In genomic region chr15:79148533-79148932, GRCm38 (mm10) we compare ENCODE assay signal across 8 mouse cellular contexts. TPM values are rescaled to one million over a fixed set of nuclear protein-coding genes. Genes with fewer than 3 reads are reported as not detected.
A peak's percentile ranks its signal among the peaks of the same experiment; 100 is the strongest.
DNase-seq lines count a peak whose midpoint lies in the region; ATAC-seq lines count a peak whose summit lies in the region.

No protein-coding gene starts in this region.

- no peaks in the 10 kb centered on the region for H3K27me3 ChIP-seq in intestine, embryonic 16.5 days (replicated peaks; ENCODE audit: control insufficient read depth, insufficient read depth, low read length)
- no peaks in the 10 kb centered on the region for H3K27me3 ChIP-seq in midbrain, embryonic 13.5 days

- no peak overlapping the region for H3K4me3 ChIP-seq in intestine, embryonic 16.5 days (ENCODE audit: low read length)
- H3K4me3 ChIP-seq in midbrain, embryonic 13.5 days (replicated peaks), result no peak overlapping the region

- H3K9ac ChIP-seq in intestine, embryonic 16.5 days (ENCODE audit: low read depth, low read length), result no peak overlapping the region
- no peak overlapping the region for H3K9ac ChIP-seq in midbrain, embryonic 13.5 days (replicated peaks)

- DNase-seq in adrenal gland, adult 2 months, result peak; percentile 80
- DNase-seq in embryo, embryonic 10 days (ENCODE audit: low spot score), result peak; percentile 94
- peak; percentile 59 for DNase-seq in gastrocnemius, postnatal 25 days
- DNase-seq in left cerebral cortex, postnatal 36 days (ENCODE audit: low spot score in 2 of 2), result peak; percentile 64 to 69
- DNase-seq in spleen, adult 12 weeks (ENCODE audit: low spot score), result peak; percentile 66

- 49% methylated on average over 7 of the region's 7 CpGs for WGBS in intestine, embryonic 16.5 days
- WGBS in midbrain, embryonic 13.5 days, result 54% methylated on average over 7 of the region's 7 CpGs

- no peak overlapping the region for H3K27ac ChIP-seq in intestine, embryonic 16.5 days (ENCODE audit: low read length)
- no peak overlapping the region for H3K27ac ChIP-seq in midbrain, embryonic 13.5 days

- no peaks in the 10 kb centered on the region for H3K9me3 ChIP-seq in intestine, embryonic 16.5 days (ENCODE audit: control insufficient read depth, low read length)
- no peaks in the 10 kb centered on the region for H3K9me3 ChIP-seq in midbrain, embryonic 13.5 days

- peaks cover 5% of the 10 kb centered on the region for H3K4me1 ChIP-seq in intestine, embryonic 16.5 days (ENCODE audit: control insufficient read depth, insufficient read depth, low read length)
- peaks cover 22% of the 10 kb centered on the region for H3K4me1 ChIP-seq in midbrain, embryonic 13.5 days (replicated peaks)

- H3K36me3 ChIP-seq in intestine, embryonic 16.5 days (ENCODE audit: control insufficient read depth, insufficient read depth, low read length), result peaks cover 22% of the 10 kb centered on the region
- peaks cover 80% of the 10 kb centered on the region for H3K36me3 ChIP-seq in midbrain, embryonic 13.5 days

- H3K4me2 ChIP-seq in intestine, embryonic 16.5 days (ENCODE audit: low read depth, low read length), result no peak overlapping the region
- no peak overlapping the region for H3K4me2 ChIP-seq in midbrain, embryonic 13.5 days (replicated peaks)

- intact Hi-C loops in left cerebral cortex, postnatal 36 days (cut with DNase I), result no loop called here

- ATAC-seq in intestine, embryonic 16.5 days, result peak; percentile 45
- ATAC-seq in midbrain, embryonic 13.5 days, result peak; percentile 62
- no peak for ATAC-seq in activated CD4-positive, CD25-positive, alpha-beta regulatory T cell, adult 4 months

RNA-seq across cellular contexts. Expression of gene 1700088E04Rik, which starts 7.5 kb away (rescaled TPM):
- 1 to 10 TPM; 5.2 to 9.9 TPM for total RNA-seq in adrenal gland, adult 2 months (2021)
- 8.1 and 10.8 TPM in 2 replicates for polyA plus RNA-seq in adrenal gland, adult 2 months (2012; rRNA removed)
- 1 to 10 TPM in 1 of 2 experiments, under 1 TPM in 1; 0.56 to 1.6 TPM for total RNA-seq in gastrocnemius, postnatal 25 days (2021)
- 4.2 and 5.7 TPM in 2 replicates for polyA plus RNA-seq in intestine, embryonic 16.5 days (2015; fragmentation: Nextera tagmentation; extraction: Ambion mirVana)
- total RNA-seq in left cerebral cortex, postnatal 36 days (2021), result 10 to 100 TPM; 12.6 to 13.2 TPM
- polyA plus RNA-seq in midbrain, embryonic 13.5 days (2015; fragmentation: Nextera tagmentation; extraction: Ambion mirVana), result 14.0 and 16.6 TPM in 2 replicates
- polyA plus RNA-seq in activated CD4-positive, CD25-positive, alpha-beta regulatory T cell, adult 4 months (2017; shearing (Covaris generic)), result 1 to 10 TPM; 7.0 to 7.3 TPM

RNA-seq across cellular contexts. Expression of gene Polr2f, which starts 7.7 kb away (rescaled TPM):
- total RNA-seq in adrenal gland, adult 2 months (2021), result 100 to 1,000 TPM in 1 of 2 experiments, 10 to 100 TPM in 1; 92.8 to 151 TPM
- 48.1 and 48.3 TPM in 2 replicates for polyA plus RNA-seq in adrenal gland, adult 2 months (2012; rRNA removed)
- 10 to 100 TPM; 65.8 to 66.9 TPM for total RNA-seq in gastrocnemius, postnatal 25 days (2021)
- polyA plus RNA-seq in intestine, embryonic 16.5 days (2015; fragmentation: Nextera tagmentation; extraction: Ambion mirVana), result 287 and 317 TPM in 2 replicates
- total RNA-seq in left cerebral cortex, postnatal 36 days (2021), result 100 to 1,000 TPM in 1 of 2 experiments, 10 to 100 TPM in 1; 95.2 to 109 TPM
- polyA plus RNA-seq in midbrain, embryonic 13.5 days (2015; fragmentation: Nextera tagmentation; extraction: Ambion mirVana), result 295 and 296 TPM in 2 replicates
- polyA plus RNA-seq in activated CD4-positive, CD25-positive, alpha-beta regulatory T cell, adult 4 months (2017; shearing (Covaris generic)), result 100 to 1,000 TPM; 105 to 132 TPM

RNA-seq across cellular contexts. Expression of gene Sox10, which starts 16.5 kb away (rescaled TPM):
- total RNA-seq in adrenal gland, adult 2 months (2021), result 1 to 10 TPM in 1 of 2 experiments, under 1 TPM in 1; 0.89 to 2.5 TPM
- 3.9 and 5.5 TPM in 2 replicates for polyA plus RNA-seq in adrenal gland, adult 2 months (2012; rRNA removed)
- total RNA-seq in gastrocnemius, postnatal 25 days (2021), result 1 to 10 TPM; 1.3 to 1.8 TPM
- polyA plus RNA-seq in intestine, embryonic 16.5 days (2015; fragmentation: Nextera tagmentation; extraction: Ambion mirVana), result 5.2 and 5.4 TPM in 2 replicates
- total RNA-seq in left cerebral cortex, postnatal 36 days (2021), result 10 to 100 TPM; 29.2 to 29.8 TPM
- polyA plus RNA-seq in midbrain, embryonic 13.5 days (2015; fragmentation: Nextera tagmentation; extraction: Ambion mirVana), result 0.58 and 0.67 TPM in 2 replicates
- polyA plus RNA-seq in activated CD4-positive, CD25-positive, alpha-beta regulatory T cell, adult 4 months (2017; shearing (Covaris generic)), result not detected

RNA-seq across cellular contexts. Expression of gene Micall1, which starts 39.8 kb away (rescaled TPM):
- total RNA-seq in adrenal gland, adult 2 months (2021), result 10 to 100 TPM; 36.5 to 49.5 TPM
- polyA plus RNA-seq in adrenal gland, adult 2 months (2012; rRNA removed), result 61.7 and 65.0 TPM in 2 replicates
- 10 to 100 TPM; 14.0 to 15.0 TPM for total RNA-seq in gastrocnemius, postnatal 25 days (2021)
- 5.2 and 6.3 TPM in 2 replicates for polyA plus RNA-seq in intestine, embryonic 16.5 days (2015; fragmentation: Nextera tagmentation; extraction: Ambion mirVana)
- total RNA-seq in left cerebral cortex, postnatal 36 days (2021), result 10 to 100 TPM; 26.8 to 28.0 TPM
- 8.6 and 9.5 TPM in 2 replicates for polyA plus RNA-seq in midbrain, embryonic 13.5 days (2015; fragmentation: Nextera tagmentation; extraction: Ambion mirVana)
- polyA plus RNA-seq in activated CD4-positive, CD25-positive, alpha-beta regulatory T cell, adult 4 months (2017; shearing (Covaris generic)), result 10 to 100 TPM; 11.1 to 11.3 TPM
